ENCODE assay signal across 15 mouse cellular contexts in genomic region chr19:46313591-46313990, GRCm38 (mm10). TPM values are rescaled to one million over a fixed set of nuclear protein-coding genes. Genes with fewer than 3 reads are reported as not detected.
DNase-seq lines count a peak whose midpoint lies in the region; ATAC-seq and TF ChIP-seq lines count a peak whose summit lies in the region.
"Had no signal": no experiment of that assay in that cellular context is flagged by ENCODE, and none has a peak within 500 bp of the region (broad histone marks: within the 10 kb centered on the region; RNA-seq: fewer than 3 reads in every experiment).

No protein-coding gene starts in this region.

- H3K4me1 ChIP-seq in liver, embryonic 11.5 days (replicated peaks; ENCODE audit: control insufficient read depth, insufficient read depth, low read length) = peaks cover 52% of the 10 kb centered on the region
- peaks cover 53% of the 10 kb centered on the region for H3K4me1 ChIP-seq in E14TG2a.4 (replicated peaks; ENCODE audit: low read depth, low read length)
- H3K4me1 ChIP-seq in liver, embryonic 15.5 days (replicated peaks) = peaks cover 77% of the 10 kb centered on the region
- H3K4me1 ChIP-seq in lung, adult 2 months (ENCODE audit: control insufficient read depth, insufficient read depth, low read length) = peaks cover 2% of the 10 kb centered on the region; the same call in 1 of the 2 replicates

- no peaks in the 10 kb centered on the region for H3K9me3 ChIP-seq in liver, embryonic 11.5 days (ENCODE audit: control insufficient read depth, low read length)
- no peaks in the 10 kb centered on the region for H3K9me3 ChIP-seq in E14TG2a.4 (ENCODE audit: low read length)
- no peaks in the 10 kb centered on the region for H3K9me3 ChIP-seq in liver, embryonic 15.5 days (replicated peaks)
- H3K9me3 ChIP-seq: embryonic facial prominence, embryonic 13.5 days; forebrain, embryonic 10.5 days; limb, embryonic 15.5 days; megakaryocyte, embryonic 14.5 days; neural tube, embryonic 15.5 days had no signal

- peak overlapping the region; percentile 79 for H3K4me2 ChIP-seq in liver, embryonic 11.5 days
- peak overlapping the region; percentile 90 for H3K4me2 ChIP-seq in liver, embryonic 15.5 days
- H3K4me2 ChIP-seq: embryonic facial prominence, embryonic 13.5 days; limb, embryonic 15.5 days; neural tube, embryonic 15.5 days had no signal

- peak; percentile 28 for DNase-seq in cerebellum, adult 11-12 months
- DNase-seq in cerebellum, postnatal 36 days = no peak
- peak; percentile 32 for DNase-seq in liver, embryonic 11.5 days (ENCODE audit: low spot score)
- no peak for DNase-seq in liver
- DNase-seq in frontal cortex, postnatal 36 days (ENCODE audit: low spot score in 2 of 2) = no peak
- no peak for DNase-seq in lung, adult 2 months
- DNase-seq: gastrocnemius, postnatal 36 days; lung, postnatal 14 days had no signal

- no peak for TF ChIP-seq CTCF in E14TG2a.4 (conservative IDR thresholded peaks at IDR 0.05; ENCODE audit: low read length)
- no peak for TF ChIP-seq CTCF in lung, adult 2 months (IDR thresholded peaks at IDR 0.05; ENCODE audit: insufficient read depth, low read length)

- 71% methylated on average over 6 of the region's 6 CpGs for WGBS in liver, embryonic 11.5 days
- WGBS in liver, embryonic 15.5 days (ENCODE audit: insufficient replicate concordance) = 66% methylated on average over 6 of the region's 6 CpGs
- 73% methylated on average over 6 of the region's 6 CpGs for WGBS in lung, adult 2 months

- H3K36me3 ChIP-seq in liver, embryonic 11.5 days (ENCODE audit: control insufficient read depth, insufficient read depth, low read length) = peaks cover 13% of the 10 kb centered on the region
- peaks cover 24% of the 10 kb centered on the region for H3K36me3 ChIP-seq in E14TG2a.4 (ENCODE audit: insufficient read depth, low read length)
- H3K36me3 ChIP-seq in liver, embryonic 15.5 days (replicated peaks) = peaks cover 22% of the 10 kb centered on the region

- peaks cover 59% of the 10 kb centered on the region for H3K27me3 ChIP-seq in liver, embryonic 11.5 days (replicated peaks; ENCODE audit: control insufficient read depth, insufficient read depth, low read length)
- H3K27me3 ChIP-seq in E14TG2a.4 (ENCODE audit: insufficient read depth, low read length) = peaks cover 91% of the 10 kb centered on the region
- peaks cover 66% of the 10 kb centered on the region for H3K27me3 ChIP-seq in liver, embryonic 15.5 days

- no peak for ATAC-seq in liver, embryonic 11.5 days (replicated peaks; ENCODE audit: low FRiP score)
- no peak for ATAC-seq in liver, embryonic 15.5 days (ENCODE audit: insufficient read depth)

- no peak for TF ChIP-seq POLR2A in lung, adult 2 months (IDR thresholded peaks at IDR 0.05; ENCODE audit: borderline replicate concordance, extremely low read depth, low read depth, low read length)

- H3K4me3 ChIP-seq in liver, embryonic 11.5 days (ENCODE audit: low read depth, low read length) = peak overlapping the region; percentile 35; the same call in 1 of the 2 replicates
- peak overlapping the region; percentile 69 for H3K4me3 ChIP-seq in E14TG2a.4 (replicated peaks; ENCODE audit: low read length)
- peak overlapping the region; percentile 50 for H3K4me3 ChIP-seq in liver, embryonic 15.5 days (replicated peaks)
- no peak overlapping the region for H3K4me3 ChIP-seq in lung, adult 2 months (replicated peaks; ENCODE audit: extremely low read depth, low read depth, low read length)
- H3K4me3 ChIP-seq: embryonic facial prominence, embryonic 13.5 days; limb, embryonic 15.5 days; megakaryocyte, embryonic 14.5 days; neural tube, embryonic 15.5 days had no signal

- H3K9ac ChIP-seq in liver, embryonic 11.5 days (ENCODE audit: low read depth, low read length) = peak overlapping the region; percentile 65
- H3K9ac ChIP-seq in liver, embryonic 15.5 days = peak overlapping the region; percentile 61
- H3K9ac ChIP-seq: limb, embryonic 15.5 days; neural tube, embryonic 15.5 days had no signal

- H3K27ac ChIP-seq in liver, embryonic 11.5 days (ENCODE audit: low read depth, low read length) = no peak overlapping the region
- H3K27ac ChIP-seq in liver, embryonic 15.5 days (replicated peaks) = peak overlapping the region; percentile 95
- H3K27ac ChIP-seq: embryonic facial prominence, embryonic 13.5 days; forebrain, embryonic 10.5 days; limb, embryonic 15.5 days; neural tube, embryonic 15.5 days had no signal

RNA-seq across cellular contexts. Expression of gene Nfkb2, which starts 9.5 kb away (rescaled TPM):
- 6.0 and 6.6 TPM in 2 replicates for polyA plus RNA-seq in liver, embryonic 11.5 days (2014; fragmentation: Nextera tagmentation; extraction: Ambion mirVana)
- polyA plus RNA-seq in liver, embryonic 15.5 days (2015; fragmentation: Nextera tagmentation; extraction: Ambion mirVana) = 4.0 and 4.2 TPM in 2 replicates
- polyA plus RNA-seq in lung, adult 2 months (2012; rRNA removed) = 56.5 and 60.6 TPM in 2 replicates

RNA-seq across cellular contexts. Expression of gene Psd, which starts 13.4 kb away (rescaled TPM):
- polyA plus RNA-seq in liver, embryonic 11.5 days (2014; fragmentation: Nextera tagmentation; extraction: Ambion mirVana) = 11.9 and 12.4 TPM in 2 replicates
- 5.0 and 5.7 TPM in 2 replicates for polyA plus RNA-seq in liver, embryonic 15.5 days (2015; fragmentation: Nextera tagmentation; extraction: Ambion mirVana)
- polyA plus RNA-seq in lung, adult 2 months (2012; rRNA removed) = 2.3 and 2.4 TPM in 2 replicates

RNA-seq across cellular contexts. Expression of gene Fbxl15, which starts 14.4 kb away (rescaled TPM):
- polyA plus RNA-seq in liver, embryonic 11.5 days (2014; fragmentation: Nextera tagmentation; extraction: Ambion mirVana) = 15.7 and 16.4 TPM in 2 replicates
- polyA plus RNA-seq in liver, embryonic 15.5 days (2015; fragmentation: Nextera tagmentation; extraction: Ambion mirVana) = 12.2 and 12.4 TPM in 2 replicates
- polyA plus RNA-seq in lung, adult 2 months (2012; rRNA removed) = 10.7 and 15.5 TPM in 2 replicates

RNA-seq across cellular contexts. Expression of gene Cuedc2, which starts 24.9 kb away (rescaled TPM):
- 151 and 153 TPM in 2 replicates for polyA plus RNA-seq in liver, embryonic 11.5 days (2014; fragmentation: Nextera tagmentation; extraction: Ambion mirVana)
- polyA plus RNA-seq in liver, embryonic 15.5 days (2015; fragmentation: Nextera tagmentation; extraction: Ambion mirVana) = 73.0 and 82.8 TPM in 2 replicates
- polyA plus RNA-seq in lung, adult 2 months (2012; rRNA removed) = 47.1 and 53.9 TPM in 2 replicates

RNA-seq across cellular contexts. Expression of gene Mfsd13a, which starts 27.3 kb away (rescaled TPM):
- polyA plus RNA-seq in liver, embryonic 11.5 days (2014; fragmentation: Nextera tagmentation; extraction: Ambion mirVana) = 21.9 and 25.4 TPM in 2 replicates
- polyA plus RNA-seq in liver, embryonic 15.5 days (2015; fragmentation: Nextera tagmentation; extraction: Ambion mirVana) = 12.5 and 14.8 TPM in 2 replicates
- polyA plus RNA-seq in lung, adult 2 months (2012; rRNA removed) = 26.5 and 27.1 TPM in 2 replicates

Comparison
In these comparisons a context has a peak if more than half of its experiments do, and no peak if none do; other contexts are left out.
1. DNase-seq: peak in cerebellum, adult 11-12 months (single experiment) and liver, embryonic 11.5 days (single experiment); none in cerebellum, postnatal 36 days (0 of 2), liver (single experiment), frontal cortex, postnatal 36 days (0 of 2) and lung, adult 2 months (single experiment).